Mouse (Mus musculus) embryonic facial prominence, embryonic 12.5 days (tissue): ENCODE results near the gene Snx11. TPM values are rescaled to one million over a fixed set of nuclear protein-coding genes. Genes with fewer than 3 reads are reported as not detected.
A peak's percentile ranks its signal among the peaks of the same experiment; 100 is the strongest.

Source experiments
- ATAC-seq: fragments of 200-750 bp; cut with Nextera tagmentation; 2 replicates; pipeline ENCODE4 v1.8.0; 2017; ENCODE audit not compliant: insufficient number of reproducible peaks, insufficient read depth, low FRiP score, low TSS enrichment
- H3K27ac ChIP-seq: fragments of 300-500 bp; sonication (generic); 2 replicates; pipeline ENCODE4 v1.5.1; 2016; ENCODE audit warnings: mild to moderate bottlenecking
- H3K27me3 ChIP-seq: fragments of 300-500 bp; sonication (generic); 2 replicates; pipeline ENCODE4 v1.6.1; 2016; ENCODE audit warnings: mild to moderate bottlenecking, moderate library complexity
- H3K36me3 ChIP-seq: fragments of 300-500 bp; sonication (generic); 2 replicates; pipeline ENCODE4 v1.6.1; 2016; ENCODE audit warnings: mild to moderate bottlenecking
- H3K4me1 ChIP-seq: fragments of 300-500 bp; sonication (generic); 2 replicates; pipeline ENCODE4 v1.6.1; 2016
- H3K4me2 ChIP-seq: fragments of 300-500 bp; sonication (generic); replicated peaks from 2 replicates; pipeline ENCODE4 v1.6.1; 2016; ENCODE audit warnings: mild to moderate bottlenecking, moderate library complexity
- H3K4me3 ChIP-seq: fragments of 300-500 bp; sonication (generic); 2 replicates; pipeline ENCODE4 v1.5.1; 2016; ENCODE audit warnings: mild to moderate bottlenecking
- H3K9ac ChIP-seq: fragments of 300-500 bp; sonication (generic); 2 replicates; pipeline ENCODE4 v1.6.1; 2016; ENCODE audit warnings: mild to moderate bottlenecking, moderate library complexity
- H3K9me3 ChIP-seq: fragments of 300-500 bp; sonication (generic); 2 replicates; pipeline ENCODE4 v1.6.1; 2016; ENCODE audit warnings: mild to moderate bottlenecking, moderate library complexity
- WGBS: fragments of 180-500 bp; shearing (Covaris S2); methylation state at CpG from one replicate; pipeline ENCODE4 v1.1.7; 2016; 5-methylcytosine and 5-hydroxymethylcytosine counted together
- polyA plus RNA-seq: library from polyadenylated mRNA; unstranded; fragments of >200 nt; fragmentation: Nextera tagmentation; extraction: Ambion mirVana; gene quantifications from 2 replicates; pipeline ENCODE4 v1.2.1, GENCODE M21; 2016

The Snx11 gene
- polyA plus RNA-seq, 1 experiment from 2014 or later, result 28.5 TPM

DNA sequence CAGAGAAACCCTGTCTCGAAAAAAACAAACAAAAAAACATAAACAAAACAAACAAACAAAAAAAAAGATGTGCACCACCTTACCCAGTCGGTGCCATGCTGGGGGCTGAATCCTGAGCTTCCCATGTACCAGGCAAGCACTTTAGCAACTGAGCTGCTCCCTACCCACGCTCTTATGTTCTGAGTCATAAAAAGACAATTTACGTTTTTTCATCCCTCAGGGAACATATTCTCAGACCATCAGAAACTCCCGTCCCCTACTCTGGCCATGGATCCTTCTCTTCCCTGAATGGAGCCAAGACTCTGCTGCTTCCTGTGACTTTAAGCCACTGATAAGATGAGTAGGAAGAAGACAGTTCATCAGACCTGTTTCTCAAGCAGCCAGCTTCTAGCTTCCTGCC is 19.0 kb downstream of the Snx11 start:
- H3K9me3 ChIP-seq, result peaks cover 3% of the 10 kb centered on the region; the same call in 1 of the 2 replicates
- H3K4me2 ChIP-seq, result no peak overlapping the region
- ATAC-seq, result no peak
- no peaks in the 10 kb centered on the region for H3K36me3 ChIP-seq
- H3K9ac ChIP-seq, result no peak overlapping the region
- no peaks in the 10 kb centered on the region for H3K4me1 ChIP-seq
- no peak overlapping the region for H3K27ac ChIP-seq
- H3K4me3 ChIP-seq, result no peak overlapping the region
- WGBS, result 67% methylated on average over 5 of the region's 5 CpGs
- H3K27me3 ChIP-seq, result no peaks in the 10 kb centered on the region

DNA sequence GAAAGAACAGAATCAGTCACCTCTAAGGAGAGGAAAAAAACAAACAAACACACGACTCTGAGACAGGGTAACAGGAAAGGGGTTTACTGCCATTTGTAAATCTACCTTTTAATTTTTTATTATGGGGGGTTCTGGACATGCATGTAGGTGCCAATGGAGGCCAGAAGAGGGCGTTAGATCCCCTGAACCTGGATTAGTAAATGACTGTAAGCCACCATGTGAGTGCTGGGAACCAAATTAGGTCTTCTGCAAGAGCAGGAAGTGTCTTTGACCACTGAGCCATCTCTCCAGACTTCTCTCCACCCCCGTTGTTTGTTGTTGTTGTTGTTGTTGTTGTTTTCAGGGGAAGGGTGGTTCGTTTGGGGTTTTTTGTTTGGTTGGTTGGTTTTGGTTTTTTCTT is 19.9 kb downstream of the Snx11 start:
- no peak overlapping the region for H3K27ac ChIP-seq
- H3K4me3 ChIP-seq, result no peak overlapping the region
- H3K9ac ChIP-seq, result no peak overlapping the region
- H3K4me1 ChIP-seq, result no peaks in the 10 kb centered on the region
- no peaks in the 10 kb centered on the region for H3K27me3 ChIP-seq
- peaks cover 3% of the 10 kb centered on the region; the same call in 1 of the 2 replicates for H3K9me3 ChIP-seq
- H3K36me3 ChIP-seq, result no peaks in the 10 kb centered on the region
- ATAC-seq, result no peak
- no peak overlapping the region for H3K4me2 ChIP-seq
- 54% methylated on average over 4 of the region's 4 CpGs for whole genome bisulfite sequencing

DNA sequence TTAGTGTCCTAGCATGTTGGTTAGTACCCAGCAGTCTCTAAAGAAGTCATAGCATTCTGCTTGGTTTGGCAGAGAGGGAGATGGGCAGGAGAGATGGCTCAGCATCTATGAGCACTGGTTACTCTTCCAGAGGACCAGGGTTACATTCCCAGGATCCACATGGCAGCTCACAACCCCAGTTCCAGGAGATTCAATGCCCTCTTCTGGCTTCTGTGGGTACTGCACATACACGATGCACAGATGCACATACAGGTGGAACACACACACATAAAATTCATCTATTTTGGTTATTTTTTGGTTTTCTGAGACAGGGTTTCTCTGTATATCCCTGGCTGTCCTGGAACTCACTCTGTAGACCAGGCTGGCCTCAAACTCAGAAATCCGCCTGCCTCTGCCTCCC is 22.1 kb downstream of the Snx11 start:
- H3K27me3 ChIP-seq, result no peaks in the 10 kb centered on the region
- no peak overlapping the region for H3K4me2 ChIP-seq
- ATAC-seq, result no peak
- H3K9me3 ChIP-seq, result peaks cover 3% of the 10 kb centered on the region; the same call in 1 of the 2 replicates
- no peak overlapping the region for H3K9ac ChIP-seq
- H3K4me1 ChIP-seq, result no peaks in the 10 kb centered on the region
- no peaks in the 10 kb centered on the region for H3K36me3 ChIP-seq
- 97% methylated on average over 2 of the region's 2 CpGs for WGBS
- H3K27ac ChIP-seq, result no peak overlapping the region
- no peak overlapping the region for H3K4me3 ChIP-seq

- no peak overlapping the region for H3K4me3 ChIP-seq
- no peak overlapping the region for H3K27ac ChIP-seq
- 0 out of 2 replicates have a peak, but pooled peaks cover under 1% of the 10 kb centered on the region for H3K4me1 ChIP-seq
- H3K27me3 ChIP-seq, result no peaks in the 10 kb centered on the region
- 53% methylated on average over 3 of the region's 3 CpGs for WGBS
- H3K4me2 ChIP-seq, result no peak overlapping the region
- H3K9ac ChIP-seq, result no peak overlapping the region
- no peaks in the 10 kb centered on the region for H3K36me3 ChIP-seq
- ATAC-seq, result no peak
- no peaks in the 10 kb centered on the region for H3K9me3 ChIP-seq
Measured at GRCm38 (mm10) chr11:96747555-96747954, 29.8 kb downstream of the Snx11 start.

DNA sequence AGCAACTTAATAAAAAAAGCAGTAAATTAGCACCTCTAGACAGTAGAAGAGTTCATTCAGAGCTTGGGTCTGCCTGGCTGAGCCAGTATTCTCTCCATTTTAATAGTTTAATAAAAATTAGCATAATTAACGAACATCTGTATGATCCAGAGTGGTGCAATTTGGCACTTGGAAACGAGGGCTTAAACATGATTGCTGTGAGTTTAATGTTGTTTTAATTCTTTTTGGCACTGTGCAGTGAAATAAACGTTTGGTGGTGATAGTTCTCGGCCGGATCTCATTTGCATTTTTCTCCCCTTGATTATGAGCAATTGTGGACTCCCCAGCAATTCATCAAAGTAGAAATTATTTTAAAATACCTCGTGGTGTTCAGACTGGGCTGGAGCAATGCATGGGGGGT is 30.7 kb downstream of the Snx11 start:
- peaks cover 7% of the 10 kb centered on the region; the same call in 1 of the 2 replicates for H3K4me1 ChIP-seq
- H3K9me3 ChIP-seq, result no peaks in the 10 kb centered on the region
- WGBS, result 67% methylated on average over 6 of the region's 6 CpGs
- no peak overlapping the region for H3K27ac ChIP-seq
- no peaks in the 10 kb centered on the region for H3K27me3 ChIP-seq
- H3K9ac ChIP-seq, result no peak overlapping the region
- H3K36me3 ChIP-seq, result no peaks in the 10 kb centered on the region
- H3K4me3 ChIP-seq, result no peak overlapping the region
- H3K4me2 ChIP-seq, result no peak overlapping the region
- no peak for ATAC-seq

DNA sequence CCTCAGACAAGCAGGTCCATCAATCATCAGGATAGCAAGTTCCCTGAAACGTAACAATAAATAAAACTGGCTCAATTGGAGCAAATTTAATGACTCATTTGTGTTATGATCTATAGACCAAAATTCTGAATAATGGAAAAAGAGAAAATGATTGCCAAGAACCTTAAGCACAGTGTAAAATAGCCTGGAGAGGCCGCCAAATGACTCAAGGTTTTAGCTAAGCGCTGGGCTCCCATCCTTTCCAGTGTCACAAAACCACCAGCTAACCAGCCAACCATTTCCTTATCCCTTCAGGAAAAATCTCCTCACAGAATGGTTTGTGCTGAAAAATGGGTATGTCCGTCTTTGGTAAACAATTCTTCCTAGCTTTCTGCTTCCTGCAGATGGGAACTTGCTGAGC is 33.5 kb downstream of the Snx11 start:
- H3K4me3 ChIP-seq, result no peak overlapping the region
- WGBS, result 82% methylated on average over 4 of the region's 4 CpGs
- ATAC-seq, result no peak
- H3K4me2 ChIP-seq, result no peak overlapping the region
- no peaks in the 10 kb centered on the region for H3K9me3 ChIP-seq
- no peaks in the 10 kb centered on the region for H3K36me3 ChIP-seq
- no peak overlapping the region for H3K27ac ChIP-seq
- H3K27me3 ChIP-seq, result peaks cover 3% of the 10 kb centered on the region; the same call in 1 of the 2 replicates
- peaks cover 7% of the 10 kb centered on the region; the same call in 1 of the 2 replicates for H3K4me1 ChIP-seq
- H3K9ac ChIP-seq, result no peak overlapping the region

DNA sequence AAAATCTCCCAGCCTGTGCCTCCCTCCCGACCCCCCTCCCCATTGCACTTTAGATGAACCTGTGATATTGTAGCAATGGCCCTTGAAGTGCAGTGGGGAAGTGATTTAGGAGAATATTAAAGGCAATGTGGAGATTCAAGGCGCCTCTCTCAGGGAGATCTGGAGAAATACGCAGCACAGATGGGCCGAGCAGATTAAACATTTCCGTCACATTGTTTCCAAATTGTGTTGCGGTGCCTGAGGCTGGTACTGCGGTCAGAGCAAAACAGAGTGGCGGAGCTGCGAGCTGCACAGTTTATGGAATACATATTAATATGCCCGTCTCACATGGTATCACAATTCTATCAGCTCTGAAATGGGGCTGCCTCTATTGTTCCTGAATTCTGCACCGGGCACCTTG is 34.4 kb downstream of the Snx11 start:
- no peak for ATAC-seq
- Histone ChIP-seq H3K9me3 (no peaks in the 10 kb centered on the region), H3K9ac (no peak overlapping the region)

DNA sequence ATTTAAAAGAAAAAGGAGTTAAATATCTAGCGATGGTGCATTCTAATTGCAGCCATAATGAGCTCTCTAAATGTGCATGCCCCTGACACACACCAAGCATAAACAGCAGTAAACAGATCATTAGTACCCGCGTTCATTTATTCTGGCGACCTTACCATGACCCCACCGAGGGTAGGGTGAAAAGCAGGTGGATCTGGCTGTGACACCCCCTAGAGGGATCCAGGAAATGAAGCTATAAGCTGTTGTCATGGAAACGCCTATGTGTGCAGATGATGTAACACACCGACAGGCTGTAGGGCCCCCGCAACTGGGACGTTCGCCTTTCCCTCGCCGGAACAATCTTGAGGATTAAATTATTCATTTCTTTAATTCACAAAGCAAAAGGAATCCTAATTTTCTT is 35.4 kb downstream of the Snx11 start:
- no peak for ATAC-seq
- 37% methylated on average over 12 of the region's 12 CpGs for WGBS
- peaks cover 12% of the 10 kb centered on the region; the same call in 1 of the 2 replicates for H3K27me3 ChIP-seq

More for the DNA sequence above, 34.4 kb downstream of the Snx11 start:
- Histone ChIP-seq H3K4me1 (peaks cover 7% of the 10 kb centered on the region; the same call in 1 of the 2 replicates), H3K4me2 (no peak overlapping the region), H3K36me3 (no peaks in the 10 kb centered on the region), H3K27me3 (peaks cover 7% of the 10 kb centered on the region; the same call in 1 of the 2 replicates), H3K4me3 (no peak overlapping the region), H3K27ac (no peak overlapping the region)
- 57% methylated on average over 11 of the region's 11 CpGs for WGBS

GRCm38 (mm10) chr11:96740796-96741195 is 36.6 kb downstream of the Snx11 start:
- H3K4me1 ChIP-seq, result peaks cover 7% of the 10 kb centered on the region; the same call in 1 of the 2 replicates
- H3K36me3 ChIP-seq, result no peaks in the 10 kb centered on the region
- H3K27me3 ChIP-seq, result peaks cover 20% of the 10 kb centered on the region; the same call in 1 of the 2 replicates
- no peak overlapping the region for H3K27ac ChIP-seq
- ATAC-seq, result no peak
- H3K4me3 ChIP-seq, result no peak overlapping the region
- no peak overlapping the region for H3K4me2 ChIP-seq
- WGBS, result 78% methylated on average over 12 of the region's 12 CpGs
- H3K9ac ChIP-seq, result no peak overlapping the region
- no peaks in the 10 kb centered on the region for H3K9me3 ChIP-seq

More for the DNA sequence above, 35.4 kb downstream of the Snx11 start:
- Histone ChIP-seq H3K36me3 (no peaks in the 10 kb centered on the region), H3K27ac (no peak overlapping the region), H3K9ac (no peak overlapping the region), H3K4me3 (no peak overlapping the region), H3K9me3 (no peaks in the 10 kb centered on the region), H3K4me1 (peaks cover 7% of the 10 kb centered on the region; the same call in 1 of the 2 replicates), H3K4me2 (peak overlapping the region; percentile 3; the same call in 1 of the 2 replicates)

DNA sequence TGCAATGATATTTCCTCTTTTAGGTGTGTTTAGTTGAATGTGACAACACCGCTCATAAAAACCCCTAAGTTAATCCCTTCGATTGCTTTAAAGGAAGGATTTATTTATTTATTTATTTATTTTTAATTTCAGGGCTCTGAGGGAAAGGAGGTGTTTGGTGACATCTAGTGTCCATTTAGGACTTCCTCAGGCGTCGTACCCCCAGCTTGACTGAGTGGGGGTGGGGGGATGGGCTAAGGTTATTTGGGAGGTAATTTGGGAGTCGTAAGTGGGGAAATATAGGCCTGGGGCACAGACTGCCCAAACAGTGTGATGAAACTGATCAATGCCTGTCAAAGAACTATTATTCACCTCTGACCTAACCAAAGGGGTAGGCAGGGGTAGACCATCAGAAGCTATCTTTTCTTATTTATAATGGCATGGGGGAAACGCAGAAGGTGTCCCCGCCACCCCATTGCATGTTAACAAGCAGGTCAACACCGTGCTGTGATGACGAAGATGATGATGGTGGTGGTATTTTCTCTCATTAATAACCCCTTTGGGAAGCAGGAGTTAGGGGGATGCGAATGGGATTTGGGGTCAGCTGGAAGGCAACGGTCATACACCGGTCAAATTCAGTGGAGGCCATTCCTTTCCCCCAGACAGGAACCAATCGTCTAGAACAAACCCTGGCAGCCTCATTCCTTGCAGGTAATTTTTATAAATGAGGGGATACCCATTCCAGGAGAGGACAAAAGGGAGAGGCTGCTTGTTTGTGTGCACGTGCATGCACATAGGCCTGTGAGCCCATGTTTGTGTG is 39.5 kb downstream of the Snx11 start:
- no peak for ATAC-seq

GRCm38 (mm10) chr11:96736361-96736760 is 41.0 kb downstream of the Snx11 start:
- no peak overlapping the region for H3K27ac ChIP-seq
- H3K36me3 ChIP-seq, result no peaks in the 10 kb centered on the region
- H3K4me3 ChIP-seq, result peak overlapping the region; percentile 22
- no peaks in the 10 kb centered on the region for H3K9me3 ChIP-seq
- ATAC-seq, result no peak
- H3K27me3 ChIP-seq, result peaks cover 20% of the 10 kb centered on the region; the same call in 1 of the 2 replicates
- H3K4me1 ChIP-seq, result peaks cover 4% of the 10 kb centered on the region; the same call in 1 of the 2 replicates
- H3K9ac ChIP-seq, result no peak overlapping the region
- peak overlapping the region; percentile 50 for H3K4me2 ChIP-seq
- WGBS, result 21% methylated on average over 11 of the region's 11 CpGs

More for the DNA sequence above, 39.5 kb downstream of the Snx11 start:
- H3K4me2 ChIP-seq, result no peak overlapping the region
- H3K9ac ChIP-seq, result no peak overlapping the region
- H3K27ac ChIP-seq, result no peak overlapping the region
- no peaks in the 10 kb centered on the region for H3K36me3 ChIP-seq
- peaks cover 7% of the 10 kb centered on the region; the same call in 1 of the 2 replicates for H3K4me1 ChIP-seq
- no peaks in the 10 kb centered on the region for H3K9me3 ChIP-seq
- 70% methylated on average over 14 of the region's 14 CpGs for WGBS
- H3K27me3 ChIP-seq, result peaks cover 20% of the 10 kb centered on the region; the same call in 1 of the 2 replicates
- H3K4me3 ChIP-seq, result no peak overlapping the region

GRCm38 (mm10) chr11:96735908-96736307 is 41.5 kb downstream of the Snx11 start:
- Histone ChIP-seq H3K27ac (no peak overlapping the region), H3K9me3 (no peaks in the 10 kb centered on the region), H3K4me3 (peak overlapping the region; percentile 22), H3K4me2 (peak overlapping the region; percentile 50), H3K27me3 (peaks cover 20% of the 10 kb centered on the region; the same call in 1 of the 2 replicates), H3K4me1 (peaks cover 4% of the 10 kb centered on the region; the same call in 1 of the 2 replicates), H3K36me3 (no peaks in the 10 kb centered on the region), H3K9ac (no peak overlapping the region; the same call in 1 of the 2 replicates)
- ATAC-seq, result no peak
- 2% methylated on average over 19 of the region's 19 CpGs for WGBS
